Mouse (Mus musculus): Measurements from ENCODE around the gene Zfp319.

- TF ChIP-seq UBTF (IDR thresholded peaks at IDR 0.05; ENCODE audit: low read depth, low read length) (no peak), USF1 (IDR thresholded peaks at IDR 0.05; ENCODE audit: low read depth, low read length) (no peak), NRF1 (IDR thresholded peaks at IDR 0.05; ENCODE audit: low read depth, low read length) (no peak), POLR2AphosphoS2 (IDR thresholded peaks at IDR 0.05; ENCODE audit: low read depth, low read length) (no peak), CTCF (conservative IDR thresholded peaks at IDR 0.05 in 1 of 2, IDR thresholded peaks at IDR 0.05 in 1 of 2; ENCODE audit: low read depth in 2 of 2, low read length in 2 of 2) (no peak), GABPA (IDR thresholded peaks at IDR 0.05; ENCODE audit: insufficient replicate concordance, low read depth, low read length) (no peak), EP300 (IDR thresholded peaks at IDR 0.05; ENCODE audit: low read length) (no peak), ZC3H11A (IDR thresholded peaks at IDR 0.05; ENCODE audit: low read depth, low read length) (no peak), POLR2A (IDR thresholded peaks at IDR 0.05; ENCODE audit: low read depth, low read length) (no peak), MXI1 (IDR thresholded peaks at IDR 0.05; ENCODE audit: low read depth, low read length) (no peak), SMC3 (IDR thresholded peaks at IDR 0.05; ENCODE audit: low read depth, low read length) (no peak)
These were observed 42.6 kb downstream of the Zfp319 start for GRCm38 (mm10) chr8:95289066-95289650.
